Mouse (Mus musculus): ENCODE results near the gene A930018P22Rik.

The A930018P22Rik gene

DNA sequence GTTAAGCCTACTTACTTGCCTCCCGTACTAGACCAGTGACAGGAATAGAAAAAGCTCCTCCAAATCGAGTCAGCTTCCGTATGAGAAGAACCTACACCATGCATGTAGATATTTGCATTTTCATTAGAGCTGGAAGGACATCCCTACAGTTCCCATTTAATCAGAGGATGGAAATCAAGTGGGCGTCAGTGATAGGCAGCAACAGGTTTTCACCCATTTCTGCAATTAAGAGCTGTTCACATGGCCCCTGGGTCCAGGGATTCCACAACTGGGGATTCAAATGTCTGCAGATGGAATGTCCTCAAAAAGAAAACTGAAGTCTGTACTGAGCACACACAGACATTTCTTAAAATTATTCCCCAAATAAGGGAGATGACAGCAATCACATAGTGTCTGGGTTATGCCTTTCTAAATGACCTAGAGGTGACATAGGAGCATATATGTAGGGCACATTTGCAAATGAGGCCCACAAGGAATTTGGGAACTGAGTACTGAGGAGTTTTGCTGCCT lies 41.5 kb downstream of the A930018P22Rik start:
- DNase-seq = no peak

DNA sequence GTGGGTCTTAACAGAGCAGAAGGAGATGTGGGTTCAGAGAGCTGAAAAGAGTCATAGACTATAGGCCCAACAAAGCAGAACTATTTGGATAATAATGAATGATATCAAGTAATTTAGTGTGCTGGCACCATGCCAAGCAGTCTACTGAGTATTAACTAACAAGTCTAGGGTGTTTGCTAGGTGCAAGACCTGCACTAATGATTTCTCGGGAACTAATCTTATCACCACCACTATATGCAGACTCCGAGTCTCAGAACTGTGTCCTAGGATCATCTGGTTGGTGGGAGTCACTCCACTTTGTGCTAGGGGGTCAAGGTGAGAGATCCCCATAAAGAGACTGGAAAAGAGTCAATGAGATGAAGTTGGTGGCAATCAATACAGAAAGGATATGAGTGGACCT lies 43.1 kb downstream of the A930018P22Rik start:
- no peak for DNase-seq

DNA sequence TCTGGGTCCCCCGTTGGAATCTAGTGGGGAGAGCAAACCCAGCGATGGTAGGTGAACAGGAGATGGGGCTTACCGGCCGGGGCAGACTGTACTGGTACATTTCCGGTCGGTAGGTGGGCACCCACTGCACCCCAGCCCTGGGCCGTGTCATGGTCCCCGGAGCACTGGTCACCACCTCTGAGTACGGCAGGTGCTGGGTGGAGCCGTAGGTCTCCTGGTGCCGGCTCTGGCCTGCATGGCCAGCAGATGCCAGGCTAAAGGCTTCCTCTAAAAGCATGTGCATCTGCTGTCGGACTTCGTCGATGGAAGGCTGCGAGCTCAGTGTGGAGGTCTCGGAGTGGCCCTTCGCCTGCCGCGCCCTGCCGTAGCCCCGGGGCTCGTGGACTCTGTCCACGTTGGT lies 45.2 kb downstream of the A930018P22Rik start:
- no peak for DNase-seq

DNA sequence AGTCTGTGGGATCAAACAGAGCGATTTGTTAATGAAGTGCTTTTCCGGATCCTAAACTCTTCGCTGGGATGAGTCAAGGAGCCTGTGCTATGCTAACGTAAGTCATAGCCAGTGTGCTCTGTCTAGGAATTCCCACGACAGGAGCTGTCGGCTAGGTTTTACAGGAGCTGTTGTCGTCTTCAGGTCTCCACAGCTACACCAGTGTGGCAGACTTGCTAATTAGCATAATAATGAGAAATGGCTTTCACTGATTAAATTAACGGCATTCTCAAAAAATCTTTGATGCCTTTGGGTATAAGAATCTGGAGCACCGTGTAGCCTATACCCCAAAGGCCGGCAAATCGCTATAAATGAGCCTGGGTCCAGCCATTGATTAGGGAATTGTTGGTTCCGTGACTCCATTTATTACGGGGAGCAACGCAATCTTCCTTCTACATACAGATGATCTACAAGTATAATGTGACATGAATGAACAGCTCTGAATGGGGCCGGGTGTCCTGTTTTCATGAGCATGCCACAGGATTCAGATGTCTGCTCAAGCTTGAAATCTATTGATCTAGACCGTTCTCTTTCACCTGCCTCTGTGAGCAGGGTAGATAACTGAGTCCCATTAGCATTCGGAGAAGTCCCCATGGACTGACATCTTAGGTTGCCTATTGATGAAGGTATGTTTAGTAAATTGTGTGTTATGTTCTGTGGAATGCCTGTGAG lies 45.8 kb downstream of the A930018P22Rik start:
- no peak for DNase-seq

DNA sequence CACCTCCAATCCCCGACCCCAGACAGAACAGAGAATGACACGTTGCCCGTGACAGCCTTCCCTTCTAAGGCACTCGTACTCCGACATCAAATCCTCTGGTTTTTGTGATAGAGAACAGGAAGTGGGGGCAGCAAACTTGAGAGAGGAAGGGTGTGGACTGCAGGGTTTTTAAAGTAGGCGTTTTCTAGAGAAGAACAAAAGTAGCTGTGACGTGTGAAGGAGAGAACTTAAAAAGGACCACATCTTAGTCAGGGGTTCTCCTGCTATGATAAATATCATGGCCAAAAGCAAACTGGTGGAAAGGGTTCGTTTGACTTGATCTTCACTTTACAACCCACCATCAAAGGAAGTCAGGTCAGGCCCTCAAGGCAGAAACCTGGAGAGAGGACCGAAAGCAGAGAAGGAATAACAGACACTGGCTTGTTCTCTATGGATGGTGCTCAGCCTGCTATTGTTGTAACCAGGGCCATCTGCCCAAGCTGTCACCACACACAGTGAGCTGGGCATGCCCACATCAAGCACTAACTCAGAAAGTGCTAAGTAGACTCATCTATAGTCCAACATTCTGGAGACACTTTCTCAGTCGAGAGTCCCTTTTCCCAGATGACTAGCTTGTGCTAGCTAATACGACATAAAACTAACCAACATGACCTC lies 50.3 kb downstream of the A930018P22Rik start:
- DNase-seq = no peak

DNA sequence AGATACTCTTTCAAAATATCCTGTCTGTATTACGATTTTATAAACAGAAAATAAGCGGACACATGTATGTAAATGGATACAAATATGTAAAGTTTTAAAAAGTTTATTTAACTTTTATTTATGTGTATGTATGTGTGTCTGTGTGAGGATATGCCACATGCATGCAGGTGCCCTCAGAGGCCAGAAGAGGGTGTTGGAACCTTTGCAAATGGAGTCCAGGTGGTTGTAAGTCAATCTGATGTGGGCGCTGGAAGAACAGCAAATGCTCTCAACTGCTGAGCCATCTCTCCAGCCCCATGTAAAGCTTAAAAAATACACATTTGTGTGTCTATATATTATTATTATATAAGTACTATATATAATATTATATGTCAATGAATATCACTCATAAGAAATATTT lies 50.9 kb downstream of the A930018P22Rik start:
- DNase-seq = no peak

Data from cerebellum, postnatal 10 days (tissue).